In the genomic region with DNA sequence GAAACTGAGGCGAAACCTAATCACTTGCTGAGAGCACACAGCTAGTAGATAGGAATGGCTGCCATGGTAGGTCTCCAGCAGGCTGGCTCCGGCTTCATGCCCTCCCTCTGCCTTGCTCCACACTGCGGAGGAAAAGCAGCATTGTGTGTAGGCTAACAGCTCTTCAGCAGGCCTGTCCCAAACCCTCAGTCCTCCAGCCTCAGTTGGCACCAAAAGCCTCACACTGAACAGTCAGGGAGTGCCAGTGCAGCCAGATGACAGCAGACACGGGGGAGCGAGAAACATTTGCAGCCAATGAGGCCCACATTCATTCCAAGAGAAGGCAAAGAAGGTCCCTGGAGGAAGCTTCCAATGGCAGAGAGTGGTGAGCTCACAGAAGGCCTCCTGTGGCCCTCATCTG, we compare ENCODE assay signal across 9 mouse cellular contexts.
DNase-seq lines count a peak whose midpoint lies in the region; ATAC-seq and TF ChIP-seq lines count a peak whose summit lies in the region.
"Had no signal": no experiment of that assay in that cellular context is flagged by ENCODE, and none has a peak within 500 bp of the region (broad histone marks: within the 10 kb centered on the region; RNA-seq: fewer than 3 reads in every experiment).

No protein-coding gene starts in this region.

- no peak for ATAC-seq in heart, embryonic 13.5 days (ENCODE audit: extremely low read depth, insufficient number of reproducible peaks, low FRiP score, low TSS enrichment)
- no peak for ATAC-seq in liver, embryonic 12.5 days
- ATAC-seq in kidney, embryonic 16.5 days (ENCODE audit: low FRiP score, low TSS enrichment), result no peak
- ATAC-seq in limb, embryonic 12.5 days (ENCODE audit: insufficient number of reproducible peaks, insufficient read depth, low FRiP score, low TSS enrichment, low read depth), result no peak

- no peak for TF ChIP-seq POLR2A in liver, adult 2 months (IDR thresholded peaks at IDR 0.05; ENCODE audit: extremely low read depth, insufficient read depth, low read length)

- H3K9me3 ChIP-seq in heart, embryonic 13.5 days, result no peaks in the 10 kb centered on the region
- H3K9me3 ChIP-seq in liver, embryonic 12.5 days (replicated peaks), result no peaks in the 10 kb centered on the region
- H3K9me3 ChIP-seq in kidney, embryonic 16.5 days (ENCODE audit: low read length), result no peaks in the 10 kb centered on the region
- no peaks in the 10 kb centered on the region for H3K9me3 ChIP-seq in limb, embryonic 12.5 days
- H3K9me3 ChIP-seq: megakaryocyte, embryonic 14.5 days had no signal

- H3K4me3 ChIP-seq in heart, embryonic 13.5 days, result no peak overlapping the region
- no peak overlapping the region for H3K4me3 ChIP-seq in liver, adult 2 months (ENCODE audit: insufficient read depth, low read depth, low read length)
- H3K4me3 ChIP-seq in liver, embryonic 12.5 days, result no peak overlapping the region
- H3K4me3 ChIP-seq in kidney, embryonic 16.5 days (ENCODE audit: low read length), result 0 out of 2 replicates have a peak overlapping the region, but pooled peaks have one; percentile 9
- H3K4me3 ChIP-seq in limb, embryonic 12.5 days (replicated peaks), result no peak overlapping the region
- H3K4me3 ChIP-seq: megakaryocyte, embryonic 14.5 days had no signal

- DNase-seq in heart, adult 8-10 months (ENCODE audit: low spot score), result no peak
- no peak for DNase-seq in liver, adult 2 months (ENCODE audit: extremely low read depth, low read depth, low spot score)
- DNase-seq in ovary, adult 18-20 months (ENCODE audit: low spot score), result no peak
- DNase-seq: cerebellum, postnatal 25 days had no signal

- no peak overlapping the region for H3K4me2 ChIP-seq in heart, embryonic 13.5 days
- no peak overlapping the region for H3K4me2 ChIP-seq in liver, embryonic 12.5 days
- H3K4me2 ChIP-seq in kidney, embryonic 16.5 days (replicated peaks; ENCODE audit: low read depth, low read length), result peak overlapping the region; percentile 59
- no peak overlapping the region for H3K4me2 ChIP-seq in limb, embryonic 12.5 days

- WGBS in heart, embryonic 13.5 days, result 69% methylated on average over 5 of the region's 5 CpGs
- 84% methylated on average over 5 of the region's 5 CpGs for WGBS in liver, adult 2 months
- WGBS in liver, embryonic 12.5 days (ENCODE audit: insufficient replicate concordance), result 65% methylated on average over 5 of the region's 5 CpGs
- WGBS in kidney, embryonic 16.5 days, result 83% methylated on average over 5 of the region's 5 CpGs
- 88% methylated on average over 5 of the region's 5 CpGs for WGBS in limb, embryonic 12.5 days

- H3K36me3 ChIP-seq in heart, embryonic 13.5 days, result 0 out of 2 replicates have a peak, but pooled peaks cover 5% of the 10 kb centered on the region
- no peaks in the 10 kb centered on the region for H3K36me3 ChIP-seq in liver, adult 2 months (ENCODE audit: control insufficient read depth, insufficient read depth, low read length)
- no peaks in the 10 kb centered on the region for H3K36me3 ChIP-seq in liver, embryonic 12.5 days
- no peaks in the 10 kb centered on the region for H3K36me3 ChIP-seq in kidney, embryonic 16.5 days (ENCODE audit: insufficient read depth, low read length)
- no peaks in the 10 kb centered on the region; the same call in 1 of the 2 replicates for H3K36me3 ChIP-seq in limb, embryonic 12.5 days

- peak overlapping the region; percentile 97 for H3K27ac ChIP-seq in heart, embryonic 13.5 days (replicated peaks)
- 0 out of 2 replicates have a peak overlapping the region, but pooled peaks have one; percentile 12 for H3K27ac ChIP-seq in liver, adult 2 months (replicated peaks; ENCODE audit: insufficient read depth, low read depth, low read length)
- no peak overlapping the region; the same call in 1 of the 2 replicates for H3K27ac ChIP-seq in liver, embryonic 12.5 days
- peak overlapping the region; percentile 91 for H3K27ac ChIP-seq in kidney, embryonic 16.5 days (ENCODE audit: low read length)
- H3K27ac ChIP-seq in limb, embryonic 12.5 days, result 0 out of 2 replicates have a peak overlapping the region, but pooled peaks have one; percentile 19

- peaks cover 76% of the 10 kb centered on the region for H3K79me2 ChIP-seq in liver, adult 2 months (ENCODE audit: control insufficient read depth, insufficient read depth, low read length)

- peaks cover 100% of the 10 kb centered on the region for H3K4me1 ChIP-seq in heart, embryonic 13.5 days
- peaks cover 50% of the 10 kb centered on the region for H3K4me1 ChIP-seq in liver, adult 2 months (ENCODE audit: control insufficient read depth, insufficient read depth, low read length)
- peaks cover 50% of the 10 kb centered on the region for H3K4me1 ChIP-seq in liver, embryonic 12.5 days
- peaks cover 100% of the 10 kb centered on the region for H3K4me1 ChIP-seq in kidney, embryonic 16.5 days (ENCODE audit: insufficient read depth, low read length)
- H3K4me1 ChIP-seq in limb, embryonic 12.5 days (replicated peaks), result peaks cover 94% of the 10 kb centered on the region

- TF ChIP-seq CTCF in liver, adult 2 months (IDR thresholded peaks at IDR 0.05; ENCODE audit: low read depth, low read length), result no peak

- no peaks in the 10 kb centered on the region for H3K27me3 ChIP-seq in heart, embryonic 13.5 days (replicated peaks)
- no peaks in the 10 kb centered on the region for H3K27me3 ChIP-seq in liver, adult 2 months (ENCODE audit: control insufficient read depth, insufficient read depth, low read length)
- peaks cover 48% of the 10 kb centered on the region for H3K27me3 ChIP-seq in liver, embryonic 12.5 days (replicated peaks)
- no peaks in the 10 kb centered on the region for H3K27me3 ChIP-seq in kidney, embryonic 16.5 days (ENCODE audit: insufficient read depth, low read length)
- H3K27me3 ChIP-seq in limb, embryonic 12.5 days, result no peaks in the 10 kb centered on the region

- H3K9ac ChIP-seq in heart, embryonic 13.5 days, result peak overlapping the region; percentile 76
- peak overlapping the region; percentile 17; the same call in 1 of the 2 replicates for H3K9ac ChIP-seq in liver, adult 2 months (ENCODE audit: low read depth, low read length)
- no peak overlapping the region for H3K9ac ChIP-seq in liver, embryonic 12.5 days
- peak overlapping the region; percentile 46 for H3K9ac ChIP-seq in kidney, embryonic 16.5 days (replicated peaks; ENCODE audit: low read length)
- H3K9ac ChIP-seq in limb, embryonic 12.5 days (replicated peaks), result no peak overlapping the region

Comparison
In these comparisons a context has a peak if more than half of its experiments do, and no peak if none do; other contexts are left out.
1. H3K9ac ChIP-seq: peak in heart, embryonic 13.5 days (single experiment), liver, adult 2 months (single experiment) and kidney, embryonic 16.5 days (single experiment); none in liver, embryonic 12.5 days (single experiment) and limb, embryonic 12.5 days (single experiment).